Mouse (Mus musculus): ENCODE measurements around the gene Plekhg1.

Gene Plekhg1

DNA sequence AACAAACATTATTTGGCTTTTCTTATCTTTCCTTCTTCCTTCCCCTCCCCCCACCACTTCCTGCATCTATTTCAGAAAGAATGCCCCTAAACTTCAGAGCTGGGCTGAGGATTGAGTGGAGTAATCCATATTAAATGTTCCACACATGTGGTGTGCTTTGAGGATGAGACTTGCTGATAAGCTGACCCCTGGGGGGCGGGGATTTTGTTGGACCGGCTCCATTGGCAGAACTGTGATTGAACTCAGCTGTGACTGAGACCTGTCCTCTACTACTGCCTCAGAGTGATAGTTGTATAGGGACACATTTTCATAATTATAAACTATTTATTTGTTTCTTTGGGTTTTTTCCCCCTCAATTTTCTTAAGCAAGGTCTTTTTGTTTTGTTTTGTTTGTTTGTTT is 2.9 kb downstream of the Plekhg1 start:
- peak; percentile 33 for DNase-seq (ENCODE audit: low spot score)

DNA sequence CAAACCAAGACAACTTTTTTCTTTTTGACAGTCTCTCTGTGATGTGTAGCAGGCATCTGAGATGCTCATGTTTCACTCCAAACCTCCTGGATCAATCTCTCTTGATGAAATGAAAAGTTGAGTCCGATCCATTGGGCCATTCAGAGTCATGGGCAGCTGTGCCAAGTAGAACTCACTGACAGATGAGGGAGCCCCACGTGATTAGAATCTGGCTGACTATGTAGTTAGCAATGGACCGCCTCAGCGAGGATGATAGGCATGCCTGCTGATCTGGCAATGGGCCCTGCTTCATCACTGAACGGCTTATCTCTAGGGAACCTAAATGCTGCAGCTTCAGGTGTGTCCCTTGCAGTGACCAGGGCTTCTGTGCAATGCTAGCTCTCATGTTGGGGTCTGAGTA is 3.7 kb downstream of the Plekhg1 start:
- no peak for DNase-seq (ENCODE audit: low spot score)

DNA sequence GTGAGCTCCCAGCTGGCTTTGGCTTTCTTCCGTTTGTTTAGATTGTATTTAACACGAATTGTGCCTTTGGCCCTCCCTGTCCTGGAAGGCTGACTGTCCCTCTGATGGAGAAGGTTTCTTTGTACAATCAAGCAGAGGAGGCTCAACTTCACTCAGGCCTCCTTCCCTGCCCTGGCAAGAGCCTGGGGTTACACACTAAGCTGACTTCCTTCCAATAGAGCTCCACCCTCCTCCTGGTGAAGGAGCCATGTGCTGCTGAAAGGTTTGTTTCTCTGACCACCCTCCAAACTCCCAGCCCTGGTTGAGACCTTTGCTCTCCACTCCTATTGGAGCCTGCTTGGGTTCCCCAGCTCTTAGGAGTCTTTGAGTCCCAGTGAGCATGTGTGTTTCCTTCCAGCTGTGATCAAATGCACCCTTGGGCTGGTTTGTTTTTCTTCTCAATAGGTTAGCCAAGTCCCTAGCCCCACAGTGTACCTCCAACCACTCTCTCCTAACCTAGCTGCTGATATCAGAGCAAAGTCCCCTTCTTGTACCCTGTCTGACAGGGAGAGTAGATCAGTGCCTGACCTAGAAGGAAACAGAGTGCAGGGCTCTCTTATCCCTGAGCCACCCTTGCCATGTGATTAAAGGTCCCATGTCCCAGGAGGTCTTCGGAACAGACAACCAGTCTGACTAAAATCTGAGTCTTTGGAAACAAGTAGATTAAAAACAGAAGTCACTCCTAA is 6.8 kb downstream of the Plekhg1 start:
- DNase-seq (ENCODE audit: low spot score), result no peak

DNA sequence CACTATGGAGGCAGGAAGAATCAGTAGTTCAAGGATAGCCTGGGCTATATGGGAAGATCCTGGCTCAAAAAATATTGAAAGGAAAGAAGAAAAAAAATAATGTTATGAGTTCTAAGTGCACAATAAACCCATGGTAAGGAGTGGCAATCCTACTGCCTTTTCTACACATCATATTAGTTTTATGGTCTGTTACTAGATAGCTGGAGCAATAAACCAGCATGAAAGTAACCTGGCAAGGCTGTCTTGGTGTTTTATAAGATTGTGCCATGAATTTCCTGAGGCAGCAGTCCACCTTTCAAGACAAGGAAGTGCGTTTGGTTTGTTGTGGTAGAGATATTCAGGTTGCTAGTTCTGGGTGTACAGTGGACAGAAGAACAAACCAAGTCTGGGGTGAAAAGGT is 9.4 kb downstream of the Plekhg1 start:
- no peak for DNase-seq (ENCODE audit: low spot score)

DNA sequence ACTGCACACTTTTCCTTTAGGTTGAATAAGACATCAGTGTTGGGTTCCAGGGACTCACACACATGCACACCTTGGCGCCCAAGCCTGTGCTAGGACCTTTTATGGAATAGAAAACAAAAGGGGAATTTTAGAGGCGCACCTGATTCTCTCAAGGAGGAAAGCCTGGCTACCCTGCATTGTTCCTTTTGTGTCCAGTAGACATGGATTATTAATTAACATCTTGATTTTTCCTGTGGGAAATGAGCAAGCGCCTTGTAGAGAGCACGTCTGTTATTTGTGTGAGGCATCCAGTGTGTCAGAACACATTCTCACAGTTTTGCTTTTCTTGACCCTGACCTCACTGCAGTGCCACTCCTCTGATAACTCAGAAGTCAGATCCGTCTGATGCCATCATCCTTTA is 21.8 kb downstream of the Plekhg1 start:
- no peak for DNase-seq (ENCODE audit: low spot score)

DNA sequence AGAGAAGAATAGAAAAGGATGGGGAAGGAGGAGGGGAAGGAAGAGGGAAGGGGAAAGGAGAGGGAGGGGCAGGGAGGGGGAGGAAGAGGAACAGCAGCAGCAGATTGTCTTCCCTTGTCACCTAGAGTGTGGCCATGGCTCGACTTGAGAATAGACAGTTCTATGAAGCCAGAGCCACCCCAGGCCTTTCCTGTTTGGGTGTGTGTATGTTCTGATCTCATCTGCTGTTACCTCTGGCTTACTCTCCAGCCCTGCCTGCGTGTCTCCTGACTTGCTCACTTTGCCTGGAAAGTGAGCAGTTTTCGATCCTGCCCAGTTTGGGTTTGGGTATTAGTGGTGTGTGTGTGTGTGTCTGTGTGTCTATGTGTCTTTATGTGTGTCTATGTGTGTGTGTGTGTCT is 23.0 kb downstream of the Plekhg1 start:
- DNase-seq (ENCODE audit: low spot score), result no peak

DNA sequence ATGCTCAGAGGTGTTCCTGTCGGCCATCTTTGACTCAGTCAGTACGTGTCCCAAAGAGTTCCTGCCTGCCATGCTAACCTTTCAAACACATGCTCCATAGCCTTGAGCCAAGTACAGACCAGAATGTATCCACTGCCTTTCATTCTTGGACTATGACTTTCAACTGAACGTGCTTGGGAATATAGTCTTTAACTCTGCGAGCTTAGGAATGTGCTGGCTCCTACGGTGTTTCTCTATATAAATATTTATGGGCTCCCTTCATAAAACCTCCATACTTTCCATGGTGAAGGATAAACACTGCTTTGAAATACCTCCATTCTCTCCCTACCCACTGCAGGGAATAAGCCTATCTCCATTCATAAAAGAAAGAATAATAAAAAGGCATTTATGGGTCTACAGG is 29.0 kb downstream of the Plekhg1 start:
- no peak for DNase-seq (ENCODE audit: low spot score)

DNA sequence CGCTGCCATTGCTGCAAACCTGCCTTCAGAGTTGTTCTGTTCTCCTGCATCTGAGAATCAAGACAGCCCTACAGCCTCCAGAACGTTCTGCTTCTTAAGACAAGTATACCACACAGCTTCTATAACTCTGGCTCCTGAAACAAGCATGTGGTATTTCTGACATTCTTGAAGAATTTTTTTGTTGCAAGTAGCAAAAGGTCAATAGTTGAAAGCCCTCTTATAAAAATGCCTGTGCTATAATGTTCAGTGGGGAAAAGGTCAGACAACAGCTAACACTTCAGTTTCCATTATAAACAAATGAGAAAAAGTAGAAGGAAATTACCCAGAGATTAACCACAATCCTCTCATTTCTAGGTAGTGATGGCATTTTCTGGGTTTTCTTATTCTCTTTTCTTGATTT is 34.2 kb downstream of the Plekhg1 start:
- no peak for DNase-seq (ENCODE audit: low spot score)

DNA sequence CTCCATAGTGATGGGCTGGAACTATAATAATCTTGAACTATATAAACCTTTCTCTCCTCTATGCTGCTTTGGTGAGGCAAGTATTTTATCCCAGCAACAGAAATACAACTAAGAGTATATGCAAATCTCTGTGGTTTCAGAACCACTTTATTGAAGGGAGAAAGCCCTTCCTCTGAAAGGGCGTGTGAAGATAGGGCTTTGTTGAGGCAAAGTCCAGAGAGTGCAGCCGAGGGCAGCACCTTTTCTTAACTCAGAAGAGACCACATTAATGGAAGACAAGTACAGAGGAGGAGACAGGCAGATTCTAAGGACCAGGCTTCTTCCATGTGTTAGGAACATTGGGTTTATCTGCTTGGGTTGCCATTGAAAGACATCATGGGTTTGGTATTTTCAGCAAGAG is 36.6 kb downstream of the Plekhg1 start:
- DNase-seq (ENCODE audit: low spot score), result no peak

DNA sequence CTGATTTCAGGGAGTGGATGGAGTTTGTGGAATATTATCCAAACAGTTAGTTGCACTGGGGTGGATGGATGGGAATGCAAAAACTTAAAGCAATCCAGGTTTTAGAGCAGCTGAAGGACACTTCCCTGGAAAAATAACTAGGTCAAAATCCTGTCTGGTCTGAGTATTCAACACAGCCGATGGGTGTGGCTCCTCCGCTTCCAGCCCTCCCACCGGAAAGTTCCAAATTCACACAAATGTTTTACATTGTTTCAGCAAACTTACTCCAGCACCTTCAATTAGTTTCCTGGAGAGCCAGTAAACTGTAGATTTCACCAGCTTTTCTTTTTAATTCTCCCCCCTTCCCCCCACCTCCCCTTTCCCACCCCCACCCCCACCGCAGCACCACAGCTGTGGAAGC is 45.2 kb downstream of the Plekhg1 start:
- no peak for DNase-seq (ENCODE audit: low spot score)

DNA sequence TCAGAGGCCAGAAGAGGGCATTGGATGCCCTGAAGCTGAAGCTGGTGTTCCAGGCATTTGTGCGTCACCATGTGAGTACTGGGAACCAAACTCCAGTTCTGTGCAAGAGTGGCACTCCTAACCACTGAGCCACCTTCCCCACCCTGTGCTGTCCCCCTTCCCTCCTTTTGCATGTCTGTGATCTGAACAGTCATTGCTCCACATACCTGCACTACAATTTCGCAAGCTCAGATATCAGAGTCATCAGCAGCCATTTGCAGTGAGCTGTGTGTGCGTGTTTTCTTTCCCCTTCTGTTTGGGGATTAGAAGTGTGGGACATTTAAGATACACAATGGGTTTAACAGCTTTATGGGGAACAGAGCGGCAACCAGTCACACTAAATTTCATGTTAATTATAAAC is 46.4 kb downstream of the Plekhg1 start:
- no peak for DNase-seq (ENCODE audit: low spot score)

DNA sequence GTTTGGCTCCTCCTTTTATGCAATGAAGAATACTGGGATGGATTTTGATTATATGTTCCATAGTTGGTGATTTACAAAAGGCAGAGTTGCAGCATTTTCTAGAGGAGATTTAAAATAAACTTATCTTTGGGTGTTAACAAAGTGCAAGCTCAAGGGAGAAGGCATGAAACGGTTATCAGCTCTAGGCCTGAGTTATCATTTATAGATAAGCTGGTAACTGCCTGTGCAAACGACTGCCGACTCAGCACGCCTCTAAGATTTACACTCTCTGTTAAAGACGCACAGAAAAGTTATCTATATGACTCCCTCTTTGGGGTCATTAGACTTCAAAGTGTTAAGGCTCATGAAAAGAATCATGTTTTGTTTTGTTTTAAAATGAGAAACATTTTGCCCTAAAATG is 46.8 kb downstream of the Plekhg1 start:
- DNase-seq (ENCODE audit: low spot score), result no peak

DNA sequence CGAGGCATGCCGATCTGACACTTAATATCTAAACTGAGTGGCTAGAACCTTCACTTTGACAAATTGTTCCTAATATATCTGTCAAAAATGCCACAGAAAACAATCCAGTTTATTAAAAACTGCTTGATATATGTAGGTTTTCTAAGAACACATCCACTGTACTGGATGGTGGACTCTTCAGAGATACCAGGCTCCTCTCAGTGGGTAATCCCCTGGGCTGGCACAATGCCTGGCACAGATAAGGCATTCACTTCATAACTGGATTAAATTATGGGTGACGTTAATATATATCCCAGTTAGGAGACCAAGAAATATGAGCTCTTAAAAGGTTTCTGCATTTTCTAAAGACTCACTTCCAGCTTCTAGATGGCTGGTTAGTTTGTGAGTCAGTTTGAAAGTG is 53.7 kb downstream of the Plekhg1 start:
- no peak for DNase-seq (ENCODE audit: low spot score)

DNA sequence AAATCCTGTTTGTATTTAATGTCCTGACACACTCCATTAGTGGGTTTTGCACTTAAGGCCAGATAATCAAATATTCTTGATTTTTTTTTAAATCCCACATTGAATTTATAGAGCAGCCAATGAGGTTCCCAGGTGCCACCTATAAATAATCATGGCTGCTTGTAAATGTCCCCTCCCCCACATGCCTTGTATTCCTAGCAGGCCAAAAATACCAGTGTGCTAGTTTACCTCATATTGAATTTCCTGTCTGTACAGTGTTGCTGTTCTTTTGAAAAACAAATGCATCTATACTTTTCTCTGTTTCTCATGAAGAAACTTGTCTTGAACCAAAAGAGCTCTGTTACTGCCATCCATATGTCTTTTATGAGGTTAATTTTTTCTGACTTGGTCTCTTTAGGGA is 59.3 kb downstream of the Plekhg1 start:
- no peak for DNase-seq (ENCODE audit: low spot score)

DNA sequence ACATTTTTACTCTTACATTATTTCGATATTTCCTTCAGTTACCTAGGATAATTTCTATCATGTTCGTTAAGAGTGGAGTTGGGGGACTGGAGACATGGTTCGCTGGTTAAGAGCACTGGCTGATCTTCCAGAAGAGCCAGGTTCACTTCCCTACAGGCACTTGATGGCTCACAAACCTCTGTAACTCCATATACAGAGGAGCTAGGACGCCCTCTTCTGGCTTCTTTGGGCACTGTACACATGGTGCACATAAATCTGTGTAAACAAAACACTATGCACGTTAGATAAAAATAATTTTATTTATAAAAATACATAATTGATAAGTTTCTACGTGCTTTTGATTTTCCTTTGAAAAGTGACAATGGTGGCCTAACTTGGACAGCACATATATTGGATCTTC is 61.1 kb downstream of the Plekhg1 start:
- no peak for DNase-seq (ENCODE audit: low spot score)

DNA sequence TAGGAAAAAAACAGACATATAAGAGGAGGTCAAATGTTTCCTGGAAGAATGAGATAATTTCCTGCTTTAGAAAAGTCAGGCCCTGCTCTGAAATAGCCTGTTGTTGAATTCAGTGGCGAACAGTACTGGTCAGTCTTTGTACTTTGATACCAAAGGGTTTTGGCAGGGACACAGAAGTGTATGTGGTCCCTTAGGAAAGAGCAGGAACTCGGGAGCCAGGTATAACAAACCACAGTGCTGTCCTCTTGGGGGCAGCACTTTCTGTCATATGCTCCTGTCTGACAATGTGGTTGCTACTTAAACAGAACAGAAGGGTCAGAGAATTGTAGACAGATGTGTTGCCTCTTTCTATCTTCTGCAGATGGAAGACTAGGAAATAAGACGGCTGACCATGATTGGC is 65.2 kb downstream of the Plekhg1 start:
- DNase-seq (ENCODE audit: low spot score), result no peak

DNA sequence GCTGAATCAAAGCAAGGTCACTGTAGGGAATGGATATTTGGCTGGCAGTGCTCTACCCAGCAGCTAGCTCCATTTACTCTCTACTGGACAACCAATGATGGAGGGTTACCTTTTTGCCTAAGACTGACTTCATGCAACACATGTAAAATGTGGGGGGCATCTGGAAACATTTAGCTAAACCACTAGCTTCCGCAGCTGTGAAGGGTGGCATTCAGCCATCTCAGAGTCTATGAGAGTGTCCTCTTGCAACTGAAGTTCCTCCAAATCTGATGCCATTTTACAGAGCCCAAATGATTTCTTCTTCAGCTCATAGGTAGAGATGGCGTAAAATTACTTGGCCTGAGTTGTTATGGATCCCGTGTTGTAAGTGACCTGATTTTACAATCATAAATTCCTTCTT is 67.8 kb downstream of the Plekhg1 start:
- DNase-seq (ENCODE audit: low spot score), result peak; percentile 30

DNA sequence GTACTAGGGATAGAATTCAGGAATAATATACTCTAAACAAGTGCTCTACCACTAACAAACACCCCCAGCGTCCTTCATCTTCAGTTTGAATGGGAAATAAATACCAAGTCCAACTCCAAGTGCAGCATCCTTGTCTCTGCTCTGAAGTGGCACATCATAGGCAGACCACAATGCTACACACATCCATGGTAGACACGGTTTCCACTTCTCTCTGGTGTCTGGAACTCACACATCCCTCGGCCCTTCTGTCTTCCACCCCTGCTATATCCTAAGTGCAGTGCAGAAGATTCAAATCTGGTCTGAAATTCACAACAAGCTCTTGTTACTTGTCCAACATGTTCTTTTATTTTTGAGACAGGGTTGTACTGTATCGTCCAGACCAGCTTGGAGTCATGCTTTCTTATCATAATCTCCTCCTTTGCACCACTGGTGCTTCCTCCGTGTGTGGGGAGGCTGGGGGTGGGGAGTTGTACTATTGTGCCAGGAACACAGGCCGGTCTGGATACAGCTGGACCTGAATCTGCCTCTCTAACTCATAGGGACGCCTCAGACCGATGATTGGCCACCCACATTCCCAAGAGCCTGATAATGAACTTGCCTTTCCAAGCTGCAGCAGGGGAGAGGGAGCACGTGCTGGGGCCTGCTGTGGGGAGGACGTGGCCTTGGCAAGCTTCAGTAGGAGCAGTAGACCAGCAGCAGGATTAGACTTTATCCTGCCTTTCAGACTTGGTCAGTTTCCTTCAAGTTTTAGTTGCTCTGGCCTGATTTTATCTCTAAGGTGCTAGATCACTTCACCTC is 70.5 kb downstream of the Plekhg1 start:
- DNase-seq (ENCODE audit: low spot score), result no peak

DNA sequence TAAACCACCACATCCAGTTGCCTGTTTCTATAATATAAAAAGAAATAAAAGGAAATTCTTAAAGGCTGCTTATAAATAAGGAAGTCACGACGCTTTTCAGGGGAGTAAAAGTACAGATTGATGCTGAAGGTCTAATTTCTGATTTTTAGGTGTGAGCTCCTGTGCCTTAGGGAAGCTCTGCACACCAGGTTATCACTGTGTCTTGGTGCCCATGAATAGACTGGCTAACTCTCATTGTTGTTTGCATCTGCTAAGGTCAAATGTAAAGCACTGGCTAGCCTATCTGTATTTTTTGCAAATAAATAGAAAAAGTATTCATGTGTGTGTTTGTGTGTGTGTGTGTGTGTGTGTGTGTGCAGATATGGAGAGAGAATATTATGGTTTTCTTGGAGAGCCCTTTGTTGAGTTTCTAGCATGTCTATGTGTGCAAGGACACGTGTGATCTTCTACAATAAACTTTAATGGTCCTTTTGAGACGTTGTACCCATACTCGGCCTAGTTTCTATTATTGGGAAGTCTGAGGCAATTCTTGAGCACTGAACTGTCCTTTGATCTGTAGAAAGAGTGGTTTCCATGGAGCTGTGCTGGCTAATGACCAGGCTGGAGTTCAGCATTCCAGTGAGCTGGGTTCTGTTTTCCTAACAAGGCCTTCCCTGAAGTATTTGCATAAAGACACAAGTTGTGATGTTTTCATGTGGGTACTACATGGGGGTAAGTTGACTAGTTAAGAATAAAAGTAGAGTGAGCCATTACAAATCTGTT is 79.0 kb downstream of the Plekhg1 start:
- DNase-seq (ENCODE audit: low spot score), result peak; percentile 66

DNA sequence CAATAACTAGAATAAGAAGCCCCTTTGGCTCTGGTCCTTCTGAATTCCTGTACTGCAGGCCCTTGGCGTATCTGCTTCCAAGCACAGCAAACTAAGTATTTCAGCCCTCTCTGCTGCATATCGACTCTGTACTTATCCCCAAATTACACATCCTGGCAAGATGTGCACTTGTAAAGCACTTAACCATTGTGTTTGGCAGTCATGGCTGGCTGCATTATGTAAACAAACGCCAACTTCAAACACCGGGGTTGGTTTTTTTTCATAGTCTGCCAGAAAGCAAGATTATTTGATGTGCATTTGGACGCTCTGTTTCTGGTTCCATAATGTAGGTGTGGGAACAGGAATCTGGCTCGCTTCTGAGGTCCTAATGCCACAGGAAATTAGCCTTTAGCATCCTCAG is 83.7 kb downstream of the Plekhg1 start:
- DNase-seq (ENCODE audit: low spot score), result no peak

DNA sequence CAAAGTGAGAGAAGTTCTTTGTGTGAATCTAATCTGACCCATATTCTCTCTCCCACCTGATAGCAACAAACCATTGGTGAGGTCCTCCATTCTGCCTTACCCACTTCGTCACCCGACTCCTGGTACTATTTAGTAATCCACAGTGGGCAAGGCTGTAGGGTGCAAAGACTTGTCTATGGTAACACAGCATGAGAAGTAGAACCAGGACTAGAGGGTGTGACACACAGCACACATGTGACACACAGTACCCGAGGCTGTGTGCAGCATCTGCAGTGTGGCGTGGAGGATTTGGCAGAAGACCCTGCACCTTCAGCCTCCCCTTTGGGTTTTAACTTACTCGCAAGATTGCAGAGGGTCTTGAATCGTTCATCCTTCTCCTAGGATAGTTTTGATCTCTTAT is 85.9 kb downstream of the Plekhg1 start:
- DNase-seq (ENCODE audit: low spot score), result no peak

DNA sequence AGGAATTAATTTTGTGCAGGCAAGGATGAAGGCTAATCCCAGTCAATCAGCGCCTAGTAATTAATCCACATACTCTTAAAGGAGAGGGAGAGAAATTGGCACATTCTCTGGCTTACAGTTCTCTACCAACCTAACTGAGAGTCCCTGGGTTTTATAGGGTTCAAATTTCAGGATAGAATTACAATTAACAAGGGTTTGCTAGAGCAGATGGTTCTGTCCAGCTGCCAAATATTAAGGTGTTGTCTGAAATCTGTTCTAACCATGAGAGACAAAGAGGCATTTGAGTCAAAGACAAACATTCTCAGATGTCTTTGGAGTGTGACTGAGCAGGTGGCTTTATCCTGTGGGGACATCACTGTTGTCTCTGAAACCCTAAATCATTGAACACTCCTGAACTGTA is 87.2 kb downstream of the Plekhg1 start:
- DNase-seq (ENCODE audit: low spot score), result peak; percentile 40

DNA sequence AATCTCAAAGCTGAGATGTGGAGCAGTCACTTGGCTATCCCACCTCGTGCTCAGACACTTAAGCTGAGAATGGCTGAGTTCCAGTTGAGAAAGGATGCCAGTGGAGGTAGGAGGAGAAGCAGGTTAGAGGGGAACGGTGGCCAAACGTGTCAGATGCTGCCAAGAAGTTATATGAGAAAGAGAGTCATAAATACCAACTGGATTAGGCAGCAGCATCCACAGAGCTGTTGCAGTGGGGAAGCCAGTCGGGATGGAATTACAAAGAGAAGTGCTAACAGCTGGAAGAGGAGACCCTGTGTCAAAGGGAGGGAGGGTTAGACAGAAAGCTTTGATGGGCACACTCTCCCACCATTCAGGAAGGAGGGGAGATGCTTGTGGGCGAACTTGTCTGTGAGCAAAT is 89.3 kb downstream of the Plekhg1 start:
- DNase-seq (ENCODE audit: low spot score), result peak; percentile 33

Measured in embryo, embryonic 10.5 days (tissue).